Mouse (Mus musculus) macrophage (primary cell): ENCODE results near the gene Gm28102. TPM values are rescaled to one million over a fixed set of nuclear protein-coding genes. Genes with fewer than 3 reads are reported as not detected.
"Not testable (repeated sequence)": the region's sequence is repeated elsewhere in the genome, so short reads cannot be mapped to it uniquely, and the experiment has no call there.

ENCODE experiments used
- H3K27ac ChIP-seq: fragments of 350-480 bp; formaldehyde crosslinking; 2 replicates; pipeline ENCODE4 v1.9.0; 2021
- H3K36me3 ChIP-seq: fragments of 350-480 bp; formaldehyde crosslinking; 2 replicates; pipeline ENCODE4 v1.9.0; 2021; ENCODE audit errors: inconsistent target
- H3K4me3 ChIP-seq: fragments of 350-480 bp; formaldehyde crosslinking; 2 replicates; pipeline ENCODE4 v1.9.0; 2021; ENCODE audit errors: inconsistent target
- H3K79me2 ChIP-seq: fragments of 350-480 bp; formaldehyde crosslinking; 2 replicates; pipeline ENCODE4 v1.9.0; 2021; ENCODE audit errors: inconsistent target
- WGBS: methylation state at CpG from one replicate; pipeline ENCODE4 v1.1.7; 2026; ENCODE audit warnings: inconsistent platforms; ENCODE audit not compliant: missing documents; 5-methylcytosine and 5-hydroxymethylcytosine counted together
- polyA plus RNA-seq: library from polyadenylated mRNA; stranded (reverse); fragments of 250-400 nt; gene quantifications from 3 replicates; pipeline ENCODE4 v1.2.4, GENCODE M21; 2018; ENCODE audit warnings: inconsistent platforms
- total RNA-seq, 78 experiments: library from RNA; depleted of rRNA; stranded (reverse); fragments of 250-400 nt; gene quantifications; 1 replicate in 9 of 78; 2 replicates in 24 of 78; 3 replicates in 43 of 78; 4 replicates in 2 of 78; pipeline ENCODE4 v1.2.4; 2018; ENCODE audit warnings: inconsistent platforms in 56 of 78

The Gm28102 gene
- not detected for total RNA-seq (2018; cell fraction: chromatin; rRNA removed)
- total RNA-seq (2018; cell fraction: cytosol; rRNA removed), result not detected
- not detected for total RNA-seq (2018; cell fraction: nucleus; rRNA removed)
- not detected in 3 replicates for polyA plus RNA-seq

GRCm38 (mm10) chrY:88053015-88053414 is at the start of gene Gm28102:
Gene Gm28102, plus strand, starts transcription at chrY:88053315.
- WGBS, result no CpG with 5 or more reads among the region's 7 CpGs
- H3K79me2 ChIP-seq, H3K4me3 ChIP-seq, H3K27ac ChIP-seq, H3K36me3 ChIP-seq: not testable (repeated sequence)
